Mouse (Mus musculus) cortical plate, adult 2 months (tissue): ENCODE results near the gene Ctsll3. TPM values are rescaled to one million over a fixed set of nuclear protein-coding genes. Genes with fewer than 3 reads are reported as not detected.

Experiments used
- H3K27ac ChIP-seq: fragments of 200-500 bp; 2 replicates; pipeline ENCODE4 v1.5.1; 2012; ENCODE audit warnings: low read length, control low read depth, inconsistent platforms; ENCODE audit not compliant: insufficient read depth
- H3K4me1 ChIP-seq: fragments of 200-500 bp; 2 replicates; pipeline ENCODE4 v1.6.1; 2011; ENCODE audit warnings: low read length; ENCODE audit not compliant: control insufficient read depth, insufficient read depth
- H3K4me3 ChIP-seq: fragments of 200-500 bp; 2 replicates; pipeline ENCODE4 v1.5.1; 2011; ENCODE audit warnings: mild to moderate bottlenecking, low read length, control low read depth; ENCODE audit not compliant: insufficient read depth
- CTCF ChIP-seq: fragments of 200-500 bp; IDR thresholded peaks from 2 replicates; pipeline ENCODE4 v1.5.1; 2011; ENCODE audit warnings: mild to moderate bottlenecking, control low read depth, low read length; ENCODE audit not compliant: insufficient read depth; ENCODE audit errors: extremely low read depth
- POLR2A ChIP-seq: fragments of 200-500 bp; IDR thresholded peaks from 2 replicates; pipeline ENCODE4 v1.6.1; 2011; ENCODE audit warnings: mild to moderate bottlenecking, low read length, control low read depth; ENCODE audit not compliant: insufficient read depth; ENCODE audit errors: extremely low read depth
- polyA plus RNA-seq: library from polyadenylated mRNA; depleted of rRNA; stranded (reverse); fragments of >200 nt; gene quantifications from 2 replicates; pipeline ENCODE4 v1.2.3, GENCODE M21; 2012; rRNA removed

Gene Ctsll3
- polyA plus RNA-seq, 1 experiment, result not detected

GRCm38 (mm10) chr13:60753216-60753615 lies 49.4 kb downstream of the Ctsll3 start:
- H3K4me3 ChIP-seq, result no peak overlapping the region
- TF ChIP-seq POLR2A (no peak), CTCF (no peak)
- H3K27ac ChIP-seq, result no peak overlapping the region
- peaks cover 5% of the 10 kb centered on the region for H3K4me1 ChIP-seq

- Histone ChIP-seq H3K4me3 (no peak overlapping the region), H3K27ac (no peak overlapping the region), H3K4me1 (peaks cover 3% of the 10 kb centered on the region; the same call in 1 of the 2 replicates)
- TF ChIP-seq POLR2A (no peak), CTCF (no peak)
Observed at GRCm38 (mm10) chr13:60750930-60751329, 51.7 kb downstream of the Ctsll3 start.

- H3K27ac ChIP-seq, result no peak overlapping the region
- H3K4me3 ChIP-seq, result no peak overlapping the region
- H3K4me1 ChIP-seq, result peaks cover 5% of the 10 kb centered on the region; the same call in 1 of the 2 replicates
- TF ChIP-seq POLR2A (no peak), CTCF (peak; percentile 26; the same call in 1 of the 2 replicates)
Observed at GRCm38 (mm10) chr13:60748556-60748955, 54.1 kb downstream of the Ctsll3 start.

Other genes starting within 250 kb of the Ctsll3 start
- 57.4 and 63.1 TPM in 2 replicates for gene Dapk1, start 200.9 kb downstream of the Ctsll3 start, polyA plus RNA-seq
- gene BC051665, start 16.5 kb downstream of the Ctsll3 start, polyA plus RNA-seq, result not detected in 2 replicates
- 0.15 TPM in 1 of 2 replicates, not detected in the other for gene 4930486L24Rik, start 61.6 kb upstream of the Ctsll3 start, polyA plus RNA-seq
- 0.13 and 0.17 TPM in 2 replicates for gene Gm49392, start 94.0 kb upstream of the Ctsll3 start, polyA plus RNA-seq
- 1.4 and 2.3 TPM in 2 replicates for gene Ctla2b, start 94.6 kb upstream of the Ctsll3 start, polyA plus RNA-seq
- 0.09 and 0.10 TPM in 2 replicates for gene Tpbpb, start 102.0 kb upstream of the Ctsll3 start, polyA plus RNA-seq
- gene Gm49393, start 132.7 kb upstream of the Ctsll3 start, polyA plus RNA-seq, result not detected in 2 replicates
- gene Gm49391, start 133.7 kb upstream of the Ctsll3 start, polyA plus RNA-seq, result 1.7 and 2.5 TPM in 2 replicates
- gene Ctla2a, start 133.8 kb upstream of the Ctsll3 start, polyA plus RNA-seq, result 12.2 and 15.4 TPM in 2 replicates
- 0.08 TPM in 1 of 2 replicates, not detected in the other for gene Tpbpa, start 139.1 kb upstream of the Ctsll3 start, polyA plus RNA-seq
- 0.25 TPM in 1 of 2 replicates, not detected in the other for gene Ctsj, start 203.1 kb upstream of the Ctsll3 start, polyA plus RNA-seq
- not detected in 2 replicates for gene Ctsq, start 237.8 kb upstream of the Ctsll3 start, polyA plus RNA-seq